Mouse (Mus musculus): ENCODE measurements around the gene Ap2b1. TPM values are rescaled to one million over a fixed set of nuclear protein-coding genes. Genes with fewer than 3 reads are reported as not detected.
"Not testable (repeated sequence)": the region's sequence is repeated elsewhere in the genome, so short reads cannot be mapped to it uniquely, and the experiment has no call there.

The Ap2b1 gene
- 42.3 and 43.6 TPM in 2 replicates for total RNA-seq (2015; ENCODE audit: low replicate concordance)
- 49.8 and 49.9 TPM in 2 replicates for total RNA-seq (2017; ENCODE audit: low replicate concordance)

- peak; percentile 82 for ATAC-seq (replicated peaks; ENCODE audit: low FRiP score, poor library complexity, severe bottlenecking)
Observed at GRCm38 (mm10) chr11:83298225-83299195, at the start of gene Ap2b1. Gene Ap2b1, plus strand, starts transcription at chr11:83299024.

GRCm38 (mm10) chr11:83257211-83257610 lies 41.6 kb upstream of the Ap2b1 start:
- not testable (repeated sequence) for ATAC-seq (replicated peaks; ENCODE audit: low FRiP score, poor library complexity, severe bottlenecking)

- ATAC-seq (replicated peaks; ENCODE audit: low FRiP score, poor library complexity, severe bottlenecking): peak; percentile 88
Observed at GRCm38 (mm10) chr11:83262673-83263072, 36.2 kb upstream of the Ap2b1 start.

GRCm38 (mm10) chr11:83263146-83263545 lies 35.7 kb upstream of the Ap2b1 start:
- ATAC-seq (replicated peaks; ENCODE audit: low FRiP score, poor library complexity, severe bottlenecking): peak; percentile 91

GRCm38 (mm10) chr11:83270842-83271150 lies 28.0 kb upstream of the Ap2b1 start:
- peak; percentile 45 for ATAC-seq (replicated peaks; ENCODE audit: low FRiP score, poor library complexity, severe bottlenecking)

- peak; percentile 85 for ATAC-seq (replicated peaks; ENCODE audit: low FRiP score, poor library complexity, severe bottlenecking)
Observed at GRCm38 (mm10) chr11:83271151-83271950, 27.5 kb upstream of the Ap2b1 start.

- peak; percentile 57 for ATAC-seq (replicated peaks; ENCODE audit: low FRiP score, poor library complexity, severe bottlenecking)
Observed at GRCm38 (mm10) chr11:83271951-83272843, 26.6 kb upstream of the Ap2b1 start.

GRCm38 (mm10) chr11:83276251-83276650 lies 22.6 kb upstream of the Ap2b1 start:
- ATAC-seq (replicated peaks; ENCODE audit: low FRiP score, poor library complexity, severe bottlenecking): no peak

GRCm38 (mm10) chr11:83279024-83279423 lies 19.8 kb upstream of the Ap2b1 start:
- ATAC-seq (replicated peaks; ENCODE audit: low FRiP score, poor library complexity, severe bottlenecking): no peak

- no peak for ATAC-seq (replicated peaks; ENCODE audit: low FRiP score, poor library complexity, severe bottlenecking)
Observed at GRCm38 (mm10) chr11:83279691-83280090, 19.1 kb upstream of the Ap2b1 start.

GRCm38 (mm10) chr11:83282084-83282483 lies 16.7 kb upstream of the Ap2b1 start:
- no peak for ATAC-seq (replicated peaks; ENCODE audit: low FRiP score, poor library complexity, severe bottlenecking)

GRCm38 (mm10) chr11:83285627-83286026 lies 13.2 kb upstream of the Ap2b1 start:
- ATAC-seq (replicated peaks; ENCODE audit: low FRiP score, poor library complexity, severe bottlenecking): peak; percentile 28

- ATAC-seq (replicated peaks; ENCODE audit: low FRiP score, poor library complexity, severe bottlenecking): peak; percentile 84
Observed at GRCm38 (mm10) chr11:83286566-83286965, 12.3 kb upstream of the Ap2b1 start, which contains the start of gene Slfn14. Gene Slfn14, minus strand, starts transcription at chr11:83286726.

- ATAC-seq (replicated peaks; ENCODE audit: low FRiP score, poor library complexity, severe bottlenecking): no peak
Observed at GRCm38 (mm10) chr11:83289036-83289435, 9.8 kb upstream of the Ap2b1 start.

- no peak for ATAC-seq (replicated peaks; ENCODE audit: low FRiP score, poor library complexity, severe bottlenecking)
Observed at GRCm38 (mm10) chr11:83289633-83290032, 9.2 kb upstream of the Ap2b1 start.

GRCm38 (mm10) chr11:83291375-83292250 lies 7.2 kb upstream of the Ap2b1 start:
- ATAC-seq (replicated peaks; ENCODE audit: low FRiP score, poor library complexity, severe bottlenecking): peak; percentile 94

- 0 out of 2 replicates have a peak, but pooled peaks have one; percentile 39 for ATAC-seq (replicated peaks; ENCODE audit: low FRiP score, poor library complexity, severe bottlenecking)
Observed at GRCm38 (mm10) chr11:83292251-83292587, 6.6 kb upstream of the Ap2b1 start.

- ATAC-seq (replicated peaks; ENCODE audit: low FRiP score, poor library complexity, severe bottlenecking): no peak
Observed at GRCm38 (mm10) chr11:83293182-83293581, 5.6 kb upstream of the Ap2b1 start.

GRCm38 (mm10) chr11:83294133-83294532 lies 4.7 kb upstream of the Ap2b1 start:
- no peak for ATAC-seq (replicated peaks; ENCODE audit: low FRiP score, poor library complexity, severe bottlenecking)

All from erythroid progenitor cell, adult 5-6 weeks (primary cell).